Mouse (Mus musculus): ENCODE measurements around the gene Dhfr.

Dhfr gene

GRCm38 (mm10) chr13:92393047-92393661 is 38.6 kb downstream of the Dhfr start:
- DNase-seq, result no peak

- DNase-seq, result peak; percentile 25
Observed at GRCm38 (mm10) chr13:92398491-92399384, 44.2 kb downstream of the Dhfr start.

GRCm38 (mm10) chr13:92402063-92402462 is 47.5 kb downstream of the Dhfr start:
- no peak for DNase-seq

GRCm38 (mm10) chr13:92403496-92403895 is 49.0 kb downstream of the Dhfr start:
- no peak for DNase-seq

- no peak for DNase-seq
Observed at GRCm38 (mm10) chr13:92410486-92410885, 56.0 kb downstream of the Dhfr start.

- no peak for DNase-seq
Observed at GRCm38 (mm10) chr13:92419630-92420029, 65.1 kb downstream of the Dhfr start.

GRCm38 (mm10) chr13:92423711-92424110 is 69.2 kb downstream of the Dhfr start:
- DNase-seq, result no peak

- peak; percentile 90 for DNase-seq
Observed at GRCm38 (mm10) chr13:92425758-92426264, 71.3 kb downstream of the Dhfr start, which contains the start of gene Ankrd34b. Gene Ankrd34b (plus strand): TSS chr13:92425896.

GRCm38 (mm10) chr13:92426294-92427051 is 71.9 kb downstream of the Dhfr start:
- DNase-seq, result peak; percentile 44

GRCm38 (mm10) chr13:92427351-92427855 is 72.9 kb downstream of the Dhfr start:
- peak; percentile 13 for DNase-seq
